Mouse (Mus musculus): ENCODE measurements around the gene Phf23. TPM values are rescaled to one million over a fixed set of nuclear protein-coding genes. Genes with fewer than 3 reads are reported as not detected.

Phf23 gene
- polyA plus RNA-seq, 1 experiment from 2014 or later, result 64.9 TPM

DNA sequence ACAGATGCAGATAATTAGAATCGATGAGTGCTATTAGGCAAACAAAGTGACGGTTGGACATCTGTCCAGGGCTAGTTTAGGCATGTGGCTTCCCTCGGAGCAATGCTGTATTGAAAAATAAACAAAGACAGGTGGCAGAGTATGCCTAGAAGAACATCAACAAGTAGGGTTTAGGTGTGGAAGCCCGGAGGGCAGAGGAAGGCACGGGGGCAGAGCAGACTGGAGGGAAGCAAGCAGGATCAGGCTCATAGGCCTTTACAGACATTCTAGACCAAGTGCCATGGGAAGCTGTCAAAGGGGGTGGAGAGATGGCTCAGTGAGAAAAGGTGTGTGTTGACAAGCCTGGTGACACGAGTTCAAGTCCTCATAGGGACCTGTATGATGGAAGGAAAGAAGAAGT is 53.8 kb downstream of the Phf23 start:
- no peaks in the 10 kb centered on the region for H3K27me3 ChIP-seq (ENCODE audit: control insufficient read depth, insufficient read depth, low read length)
- 60% methylated on average over 6 of the region's 6 CpGs for whole genome bisulfite sequencing
- H3K4me3 ChIP-seq (ENCODE audit: low read depth, low read length), result no peak overlapping the region
- peaks cover under 1% of the 10 kb centered on the region for H3K36me3 ChIP-seq (ENCODE audit: control insufficient read depth, insufficient read depth, low read length)
- H3K9me3 ChIP-seq (ENCODE audit: control insufficient read depth, low read length), result no peaks in the 10 kb centered on the region
- H3K9ac ChIP-seq (ENCODE audit: low read length), result no peak overlapping the region
- no peak overlapping the region for H3K27ac ChIP-seq (replicated peaks; ENCODE audit: low read depth, low read length)
- H3K4me2 ChIP-seq (ENCODE audit: low read depth, severe bottlenecking), result no peak overlapping the region
- H3K4me1 ChIP-seq (ENCODE audit: control insufficient read depth, insufficient read depth, low read length), result no peaks in the 10 kb centered on the region
- no peak for DNase-seq (ENCODE audit: low spot score)
- ATAC-seq (ENCODE audit: insufficient number of reproducible peaks, low FRiP score, low TSS enrichment, low read depth), result no peak

MicroRNAs encoded within 50 kb of the gene (microRNA counts, 519-probe panel; counts per million panel counts)
- microRNA mmu-miR-324-3p, result not detected
- 4,203 counts per million, percentile 62 among the panel's probes with 10 or more counts for microRNA mmu-miR-324-5p

Small RNA genes within 50 kb of the gene (microRNA-seq; reads per million reads assigned to microRNA genes)
- gene Gm44349 (not detected), gene Mir324 (4,816 reads per million, percentile 89 among the genes with 10 or more reads in this experiment)

Other genes starting within 250 kb of the Phf23 start
- gene Polr2a, start 237.1 kb upstream of the Phf23 start, polyA plus RNA-seq (2014; fragmentation: Nextera tagmentation; extraction: Ambion mirVana), result 64.0 and 78.3 TPM in 2 replicates
- 0.09 TPM in 1 of 2 replicates, not detected in the other for gene Slc35g3, start 233.8 kb upstream of the Phf23 start, polyA plus RNA-seq (2014; fragmentation: Nextera tagmentation; extraction: Ambion mirVana)
- gene Zbtb4, start 229.9 kb upstream of the Phf23 start, polyA plus RNA-seq (2014; fragmentation: Nextera tagmentation; extraction: Ambion mirVana), result 0.96 and 1.1 TPM in 2 replicates
- 4.3 and 4.4 TPM in 2 replicates for gene Chrnb1, start 199.8 kb upstream of the Phf23 start, polyA plus RNA-seq (2014; fragmentation: Nextera tagmentation; extraction: Ambion mirVana)
- gene Fgf11, start 193.9 kb upstream of the Phf23 start, polyA plus RNA-seq (2014; fragmentation: Nextera tagmentation; extraction: Ambion mirVana), result 0.36 and 0.67 TPM in 2 replicates
- gene Tmem102, start 190.2 kb upstream of the Phf23 start, polyA plus RNA-seq (2014; fragmentation: Nextera tagmentation; extraction: Ambion mirVana), result 1.8 and 2.0 TPM in 2 replicates
- not detected in 2 replicates for gene Gm39566, start 180.5 kb upstream of the Phf23 start, polyA plus RNA-seq (2014; fragmentation: Nextera tagmentation; extraction: Ambion mirVana)
- not detected in 2 replicates for gene Spem2, start 177.3 kb upstream of the Phf23 start, polyA plus RNA-seq (2014; fragmentation: Nextera tagmentation; extraction: Ambion mirVana)
- 0.15 and 0.18 TPM in 2 replicates for gene Spem1, start 173.6 kb upstream of the Phf23 start, polyA plus RNA-seq (2014; fragmentation: Nextera tagmentation; extraction: Ambion mirVana)
- 5.8 and 6.2 TPM in 2 replicates for gene Nlgn2, start 158.0 kb upstream of the Phf23 start, polyA plus RNA-seq (2014; fragmentation: Nextera tagmentation; extraction: Ambion mirVana)
- gene Tmem256, start 157.3 kb upstream of the Phf23 start, polyA plus RNA-seq (2014; fragmentation: Nextera tagmentation; extraction: Ambion mirVana), result 285 and 304 TPM in 2 replicates
- gene Plscr3, start 149.4 kb upstream of the Phf23 start, polyA plus RNA-seq (2014; fragmentation: Nextera tagmentation; extraction: Ambion mirVana), result 115 TPM in 2 replicates
- gene Tnk1, start 137.0 kb upstream of the Phf23 start, polyA plus RNA-seq (2014; fragmentation: Nextera tagmentation; extraction: Ambion mirVana), result 0.89 and 1.2 TPM in 2 replicates
- gene Tmem95, start 117.8 kb upstream of the Phf23 start, polyA plus RNA-seq (2014; fragmentation: Nextera tagmentation; extraction: Ambion mirVana), result not detected in 2 replicates
- 3.7 and 4.3 TPM in 2 replicates for gene Kctd11, start 114.4 kb upstream of the Phf23 start, polyA plus RNA-seq (2014; fragmentation: Nextera tagmentation; extraction: Ambion mirVana)
- 0.72 and 0.78 TPM in 2 replicates for gene Acap1, start 100.2 kb upstream of the Phf23 start, polyA plus RNA-seq (2014; fragmentation: Nextera tagmentation; extraction: Ambion mirVana)
- 24.8 and 26.5 TPM in 2 replicates for gene 2810408A11Rik, start 94.8 kb upstream of the Phf23 start, polyA plus RNA-seq (2014; fragmentation: Nextera tagmentation; extraction: Ambion mirVana)
- 15.3 and 15.5 TPM in 2 replicates for gene Neurl4, start 94.7 kb upstream of the Phf23 start, polyA plus RNA-seq (2014; fragmentation: Nextera tagmentation; extraction: Ambion mirVana)
- gene Gps2, start 81.9 kb upstream of the Phf23 start, polyA plus RNA-seq (2014; fragmentation: Nextera tagmentation; extraction: Ambion mirVana), result 90.8 and 94.0 TPM in 2 replicates
- gene Eif5a, start 73.8 kb upstream of the Phf23 start, polyA plus RNA-seq (2014; fragmentation: Nextera tagmentation; extraction: Ambion mirVana), result 2,284 and 2,370 TPM in 2 replicates
- gene Ybx2, start 60.0 kb upstream of the Phf23 start, polyA plus RNA-seq (2014; fragmentation: Nextera tagmentation; extraction: Ambion mirVana), result 11.2 and 11.3 TPM in 2 replicates
- 21.0 and 22.7 TPM in 2 replicates for gene Slc2a4, start 47.6 kb upstream of the Phf23 start, polyA plus RNA-seq (2014; fragmentation: Nextera tagmentation; extraction: Ambion mirVana)
- 12.7 and 13.2 TPM in 2 replicates for gene Cldn7, start 31.0 kb upstream of the Phf23 start, polyA plus RNA-seq (2014; fragmentation: Nextera tagmentation; extraction: Ambion mirVana)
- 22.8 and 27.6 TPM in 2 replicates for gene Ctdnep1, start 14.6 kb upstream of the Phf23 start, polyA plus RNA-seq (2014; fragmentation: Nextera tagmentation; extraction: Ambion mirVana)
- gene Elp5, start 13.3 kb upstream of the Phf23 start, polyA plus RNA-seq (2014; fragmentation: Nextera tagmentation; extraction: Ambion mirVana), result 148 and 151 TPM in 2 replicates
- gene Gabarap, start 4.6 kb upstream of the Phf23 start, polyA plus RNA-seq (2014; fragmentation: Nextera tagmentation; extraction: Ambion mirVana), result 397 and 432 TPM in 2 replicates
- 47.3 and 52.0 TPM in 2 replicates for gene Dvl2, start 4.8 kb downstream of the Phf23 start, polyA plus RNA-seq (2014; fragmentation: Nextera tagmentation; extraction: Ambion mirVana)
- gene Acadvl, start 19.6 kb downstream of the Phf23 start, polyA plus RNA-seq (2014; fragmentation: Nextera tagmentation; extraction: Ambion mirVana), result 52.9 and 53.5 TPM in 2 replicates
- 10.0 and 10.8 TPM in 2 replicates for gene Dlg4, start 21.2 kb downstream of the Phf23 start, polyA plus RNA-seq (2014; fragmentation: Nextera tagmentation; extraction: Ambion mirVana)
- 1.0 and 1.6 TPM in 2 replicates for gene Asgr1, start 58.3 kb downstream of the Phf23 start, polyA plus RNA-seq (2014; fragmentation: Nextera tagmentation; extraction: Ambion mirVana)
- gene Asgr2, start 96.9 kb downstream of the Phf23 start, polyA plus RNA-seq (2014; fragmentation: Nextera tagmentation; extraction: Ambion mirVana), result not detected in 2 replicates
- 0.21 TPM in 1 of 2 replicates, not detected in the other for gene Mgl2, start 134.6 kb downstream of the Phf23 start, polyA plus RNA-seq (2014; fragmentation: Nextera tagmentation; extraction: Ambion mirVana)
- not detected in 2 replicates for gene Clec10a, start 160.4 kb downstream of the Phf23 start, polyA plus RNA-seq (2014; fragmentation: Nextera tagmentation; extraction: Ambion mirVana)
- gene Slc16a11, start 217.0 kb downstream of the Phf23 start, polyA plus RNA-seq (2014; fragmentation: Nextera tagmentation; extraction: Ambion mirVana), result 0.21 and 0.67 TPM in 2 replicates
- gene Slc16a13, start 225.3 kb downstream of the Phf23 start, polyA plus RNA-seq (2014; fragmentation: Nextera tagmentation; extraction: Ambion mirVana), result 17.0 and 17.8 TPM in 2 replicates
- 7.3 and 7.5 TPM in 2 replicates for gene Bcl6b, start 234.0 kb downstream of the Phf23 start, polyA plus RNA-seq (2014; fragmentation: Nextera tagmentation; extraction: Ambion mirVana)
- gene 0610010K14Rik, start 242.1 kb downstream of the Phf23 start, polyA plus RNA-seq (2014; fragmentation: Nextera tagmentation; extraction: Ambion mirVana), result 216 and 218 TPM in 2 replicates
- gene Gm21988, start 244.1 kb downstream of the Phf23 start, polyA plus RNA-seq (2014; fragmentation: Nextera tagmentation; extraction: Ambion mirVana), result 8.2 and 10.5 TPM in 2 replicates
- gene Rnasek, start 244.1 kb downstream of the Phf23 start, polyA plus RNA-seq (2014; fragmentation: Nextera tagmentation; extraction: Ambion mirVana), result 94.1 and 94.6 TPM in 2 replicates

Measured in limb, embryonic 11.5 days (tissue).